In the genomic region with DNA sequence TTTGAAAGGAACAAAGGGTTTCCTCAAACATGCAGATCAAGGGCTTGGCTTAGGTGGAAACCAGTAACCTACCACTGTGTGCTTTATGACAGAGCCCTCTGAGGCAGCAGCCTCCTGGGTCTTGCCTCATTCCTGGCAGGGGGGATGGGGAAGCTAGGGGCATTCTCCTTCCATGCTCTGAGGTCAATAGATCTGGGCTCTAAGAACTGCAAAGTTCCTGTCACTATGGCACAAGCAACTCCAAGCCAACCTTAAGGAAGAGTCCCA, we compare ENCODE assay signal across 16 mouse cellular contexts. TPM values are rescaled to one million over a fixed set of nuclear protein-coding genes. Genes with fewer than 3 reads are reported as not detected.
DNase-seq lines count a peak whose midpoint lies in the region; ATAC-seq lines count a peak whose summit lies in the region.
"Had no signal": no experiment of that assay in that cellular context is flagged by ENCODE, and none has a peak within 500 bp of the region (broad histone marks: within the 10 kb centered on the region; RNA-seq: fewer than 3 reads in every experiment).

No protein-coding gene starts in this region.

- no peaks in the 10 kb centered on the region for H3K36me3 ChIP-seq in heart, embryonic 12.5 days
- no peaks in the 10 kb centered on the region for H3K36me3 ChIP-seq in liver, embryonic 12.5 days
- H3K36me3 ChIP-seq in liver, embryonic 11.5 days (ENCODE audit: control insufficient read depth, insufficient read depth, low read length) = no peaks in the 10 kb centered on the region
- H3K36me3 ChIP-seq: hindbrain, embryonic 15.5 days had no signal

- H3K4me1 ChIP-seq in heart, embryonic 12.5 days (replicated peaks) = peaks cover 34% of the 10 kb centered on the region
- H3K4me1 ChIP-seq in liver, embryonic 12.5 days = peaks cover 3% of the 10 kb centered on the region; the same call in 1 of the 2 replicates
- H3K4me1 ChIP-seq in liver, embryonic 11.5 days (replicated peaks; ENCODE audit: control insufficient read depth, insufficient read depth, low read length) = no peaks in the 10 kb centered on the region
- no peaks in the 10 kb centered on the region for H3K4me1 ChIP-seq in brown adipose tissue, adult 24 weeks (ENCODE audit: control insufficient read depth, insufficient read depth, insufficient read length, low read length)

- H3K9me3 ChIP-seq in heart, embryonic 12.5 days (replicated peaks) = no peaks in the 10 kb centered on the region
- H3K9me3 ChIP-seq in liver, embryonic 12.5 days (replicated peaks) = no peaks in the 10 kb centered on the region
- no peaks in the 10 kb centered on the region for H3K9me3 ChIP-seq in liver, embryonic 11.5 days (ENCODE audit: control insufficient read depth, low read length)
- H3K9me3 ChIP-seq: hindbrain, embryonic 15.5 days; megakaryocyte, embryonic 14.5 days had no signal

- no peak for DNase-seq in heart, adult 11 months
- DNase-seq in liver, embryonic 11.5 days (ENCODE audit: low spot score) = no peak
- no peak for DNase-seq in gastrocnemius, postnatal 10 days
- no peak for DNase-seq in embryo, embryonic 11 days
- DNase-seq: adrenal gland, postnatal 25 days; cerebellum, adult 18-20 months; kidney, adult 8-10 months; right cerebral cortex, postnatal 4 days had no signal

- no peaks in the 10 kb centered on the region for H3K27me3 ChIP-seq in heart, embryonic 12.5 days (replicated peaks)
- H3K27me3 ChIP-seq in liver, embryonic 12.5 days (replicated peaks) = no peaks in the 10 kb centered on the region
- H3K27me3 ChIP-seq in liver, embryonic 11.5 days (replicated peaks; ENCODE audit: control insufficient read depth, insufficient read depth, low read length) = no peaks in the 10 kb centered on the region
- H3K27me3 ChIP-seq: hindbrain, embryonic 15.5 days had no signal

- no peak overlapping the region for H3K4me2 ChIP-seq in heart, embryonic 12.5 days
- no peak overlapping the region for H3K4me2 ChIP-seq in liver, embryonic 12.5 days
- no peak overlapping the region for H3K4me2 ChIP-seq in liver, embryonic 11.5 days
- H3K4me2 ChIP-seq: hindbrain, embryonic 15.5 days had no signal

- no peak overlapping the region for H3K27ac ChIP-seq in heart, embryonic 12.5 days (ENCODE audit: poor library complexity, severe bottlenecking)
- peak overlapping the region; percentile 52; the same call in 1 of the 2 replicates for H3K27ac ChIP-seq in liver, embryonic 12.5 days
- no peak overlapping the region; the same call in 1 of the 2 replicates for H3K27ac ChIP-seq in liver, embryonic 11.5 days (ENCODE audit: low read depth, low read length)
- H3K27ac ChIP-seq in brown adipose tissue, adult 24 weeks (replicated peaks; ENCODE audit: low read depth, low read length) = peak overlapping the region; percentile 36; the same call in 1 of the 2 replicates

- no peak overlapping the region for H3K4me3 ChIP-seq in heart, embryonic 12.5 days
- H3K4me3 ChIP-seq in liver, embryonic 12.5 days = no peak overlapping the region
- H3K4me3 ChIP-seq in liver, embryonic 11.5 days (ENCODE audit: low read depth, low read length) = no peak overlapping the region
- no peak overlapping the region for H3K4me3 ChIP-seq in brown adipose tissue, adult 24 weeks (ENCODE audit: insufficient read depth, low read depth, low read length)
- H3K4me3 ChIP-seq: hindbrain, embryonic 15.5 days; megakaryocyte, embryonic 14.5 days had no signal

- H3K9ac ChIP-seq in heart, embryonic 12.5 days = no peak overlapping the region
- H3K9ac ChIP-seq in liver, embryonic 12.5 days = no peak overlapping the region
- H3K9ac ChIP-seq in liver, embryonic 11.5 days (ENCODE audit: low read depth, low read length) = no peak overlapping the region
- H3K9ac ChIP-seq: hindbrain, embryonic 15.5 days had no signal

- 0 out of 2 replicates have a peak, but pooled peaks have one; percentile 33 for ATAC-seq in heart, embryonic 12.5 days (ENCODE audit: insufficient number of reproducible peaks, low FRiP score)
- no peak for ATAC-seq in liver, embryonic 12.5 days
- ATAC-seq in liver, embryonic 11.5 days (replicated peaks; ENCODE audit: low FRiP score) = no peak; the same call in 1 of the 2 replicates
- 0 out of 2 replicates have a peak, but pooled peaks have one; percentile 2 for ATAC-seq in neutrophil, adult 5-6 weeks (ENCODE audit: extremely low read depth, insufficient number of reproducible peaks, low FRiP score, poor library complexity, severe bottlenecking)

RNA-seq across cellular contexts. Expression of a gene that starts 22.1 kb away (rescaled TPM):
- polyA plus RNA-seq in heart, embryonic 12.5 days (2016; fragmentation: Nextera tagmentation; extraction: Ambion mirVana) = not detected in 2 replicates
- not detected in 2 replicates for polyA plus RNA-seq in liver, embryonic 12.5 days (2016; fragmentation: Nextera tagmentation; extraction: Ambion mirVana)
- not detected in 2 replicates for polyA plus RNA-seq in liver, embryonic 11.5 days (2014; fragmentation: Nextera tagmentation; extraction: Ambion mirVana)
- polyA plus RNA-seq in brown adipose tissue, adult 24 weeks (2012; ENCODE audit: insufficient read depth, insufficient read length, missing spikeins) = not detected in 2 replicates
- total RNA-seq in neutrophil, adult 5-6 weeks (2017) = 0.35 TPM in 1 of 2 replicates, not detected in the other
- under 1 TPM in 1 of 2 experiments, not detected in 1; 0.12 TPM for total RNA-seq in gastrocnemius, postnatal 10 days (2021)
- total RNA-seq: adrenal gland, postnatal 25 days; ES-E14; heart, adult 18-20 months had no signal
- polyA plus RNA-seq: hindbrain, embryonic 15.5 days had no signal

Comparison
In these comparisons a context has a peak if more than half of its experiments do, and no peak if none do; other contexts are left out.
1. H3K27ac ChIP-seq: peak in liver, embryonic 12.5 days (single experiment) and brown adipose tissue, adult 24 weeks (single experiment); none in heart, embryonic 12.5 days (single experiment) and liver, embryonic 11.5 days (single experiment).
2. ATAC-seq: peak in heart, embryonic 12.5 days (single experiment) and neutrophil, adult 5-6 weeks (single experiment); none in liver, embryonic 12.5 days (single experiment) and liver, embryonic 11.5 days (single experiment).